Mouse (Mus musculus) cerebellum, adult 2 months (tissue): ENCODE measurements at regions not wholly inside any gene's neighbourhood (a gene's known extent, or its start where the extent isn't known, plus 50 kb on each side); places are given as distances from the start of the nearest gene placed in this dataset.

Experiments
- CTCF ChIP-seq: fragments of 200-500 bp; IDR thresholded peaks from 2 replicates; pipeline ENCODE4 v1.5.1; 2011; ENCODE audit warnings: low read depth, mild to moderate bottlenecking, control low read depth, low read length, moderate library complexity, borderline replicate concordance; ENCODE audit not compliant: insufficient read depth
- POLR2A ChIP-seq: fragments of 200-500 bp; IDR thresholded peaks from 2 replicates; pipeline ENCODE4 v1.6.1; 2011; ENCODE audit warnings: low read length, control low read depth, borderline replicate concordance; ENCODE audit not compliant: insufficient read depth

DNA sequence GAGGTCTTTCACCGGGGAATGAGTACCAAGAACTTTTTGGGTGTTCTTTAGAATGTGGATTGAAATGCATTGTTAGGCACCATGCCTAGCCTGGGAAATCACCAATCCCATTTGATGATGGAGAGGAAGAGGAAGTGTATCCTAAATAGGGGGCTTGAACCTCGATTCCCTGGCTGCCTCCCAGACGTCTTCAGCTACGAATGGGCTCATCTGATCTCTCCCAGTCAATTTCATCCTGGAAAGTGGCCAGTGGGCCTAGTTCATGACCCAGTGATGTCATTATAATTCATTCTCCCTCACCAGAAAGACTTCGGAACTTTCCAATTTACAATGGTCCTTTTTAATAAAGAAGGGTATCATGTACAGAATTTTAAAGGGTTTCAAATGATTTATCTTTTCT lies 102.1 kb downstream of the Gm10295 start:
- TF ChIP-seq CTCF (no peak), POLR2A (no peak)
